Mouse (Mus musculus) CD4-positive, CD25-positive, alpha-beta regulatory T cell, adult 9 weeks (primary cell): Measurements from ENCODE around the gene Gm38394. TPM values are rescaled to one million over a fixed set of nuclear protein-coding genes. Genes with fewer than 3 reads are reported as not detected.

Source experiments
- polyA plus RNA-seq: library from polyadenylated mRNA; unstranded; fragments of 100-300 nt; shearing (Covaris generic); gene quantifications from one replicate; pipeline ENCODE4 v1.2.1, GENCODE M21; 2017

The Gm38394 gene
- polyA plus RNA-seq, result 2.9 TPM

GRCm38 (mm10) chr1:133661203-133661933, at the start of gene Gm38394:
Gene Gm38394 (minus strand): TSS chr1:133661318.

GRCm38 (mm10) chr1:133689897-133690296, 28.8 kb upstream of the Gm38394 start, which contains the start of gene Lax1:
Gene Lax1 (minus strand): TSS chr1:133690108.

GRCm38 (mm10) chr1:133660466-133661202, 484 bp downstream of the Gm38394 start, which contains the start of gene Zbed6:
Gene Zbed6 (minus strand): TSS chr1:133660885.

GRCm38 (mm10) chr1:133609771-133610502, 51.2 kb downstream of the Gm38394 start, which contains the start of gene Snrpe:
Gene Snrpe (minus strand): TSS chr1:133610291.

Other genes starting within 250 kb of the Gm38394 start
- not detected for gene Sox13, start 236.9 kb downstream of the Gm38394 start, polyA plus RNA-seq
- gene Snrpe, start 51.0 kb downstream of the Gm38394 start, polyA plus RNA-seq, result 341 TPM
- not detected for gene Zbed6, start 433 bp downstream of the Gm38394 start, polyA plus RNA-seq
- 140 TPM for gene Lax1, start 28.8 kb upstream of the Gm38394 start, polyA plus RNA-seq
- gene Atp2b4, start 139.7 kb upstream of the Gm38394 start, polyA plus RNA-seq, result 7.2 TPM
- gene Optc, start 246.7 kb upstream of the Gm38394 start, polyA plus RNA-seq, result not detected